Mouse (Mus musculus): ENCODE measurements around the gene Nfkbil1. TPM values are rescaled to one million over a fixed set of nuclear protein-coding genes. Genes with fewer than 3 reads are reported as not detected.
A peak's percentile ranks its signal among the peaks of the same experiment; 100 is the strongest.
"Not testable (repeated sequence)": the region's sequence is repeated elsewhere in the genome, so short reads cannot be mapped to it uniquely, and the experiment has no call there.

Nfkbil1 gene
- polyA plus RNA-seq, 1 experiment from 2014 or later = 5.7 TPM

DNA sequence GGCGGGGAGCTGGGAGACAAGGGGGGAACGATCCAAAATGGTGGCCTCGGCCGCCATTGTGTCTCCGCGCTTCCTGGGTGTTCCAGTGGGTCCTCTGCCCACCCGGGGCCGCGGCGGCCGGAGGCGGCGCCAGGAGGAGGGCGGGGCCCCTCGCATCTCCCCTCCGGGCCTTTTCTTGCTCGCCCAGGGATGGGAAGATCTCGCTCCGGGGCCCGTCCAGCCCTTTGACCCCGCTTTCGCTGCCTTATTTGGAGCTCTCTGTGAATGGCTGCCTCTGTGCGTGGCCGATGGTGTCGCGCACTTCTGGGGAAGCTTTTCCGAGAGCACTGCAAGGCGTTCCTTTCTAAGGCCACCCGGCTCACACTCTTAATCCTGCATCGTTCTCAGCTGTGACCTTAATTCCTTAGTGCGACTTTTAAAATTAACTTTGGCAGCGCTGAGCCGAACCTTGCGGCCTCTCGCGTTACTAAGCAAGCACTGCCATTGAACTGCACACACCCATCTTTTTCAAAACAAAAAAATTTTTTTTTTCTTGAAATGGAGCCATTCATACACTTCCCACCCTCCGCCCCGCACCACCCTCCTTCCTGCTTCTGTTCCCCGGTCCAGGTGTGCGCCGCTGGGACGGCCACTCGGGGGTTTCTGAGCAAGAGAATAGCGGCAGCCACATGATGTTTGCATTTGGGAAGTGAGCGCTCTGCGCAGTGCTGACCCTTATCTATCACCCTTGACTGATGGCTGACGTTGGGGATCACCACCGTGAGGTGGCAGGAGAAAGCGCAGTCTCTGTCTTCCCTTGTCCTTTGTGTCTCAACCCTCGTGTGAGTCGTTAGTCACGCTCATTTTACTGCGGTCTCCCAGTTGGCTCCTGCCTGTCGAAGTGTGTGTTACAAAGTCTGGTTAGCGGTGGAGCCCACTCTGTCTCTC lies 6.7 kb upstream of the Nfkbil1 start:
- peak; percentile 56 for ATAC-seq
- Histone ChIP-seq H3K9me3 (replicated peaks) (no peaks in the 10 kb centered on the region), H3K4me1 (peaks cover 60% of the 10 kb centered on the region), H3K27ac (peak overlapping the region; percentile 94), H3K36me3 (peaks cover 43% of the 10 kb centered on the region), H3K9ac (peak overlapping the region; percentile 95), H3K4me2 (peak overlapping the region; percentile 91), H3K27me3 (replicated peaks) (no peaks in the 10 kb centered on the region), H3K4me3 (peak overlapping the region; percentile 88)
- under 1% methylated on average over 55 of the region's 55 CpGs for WGBS (ENCODE audit: insufficient replicate concordance)

DNA sequence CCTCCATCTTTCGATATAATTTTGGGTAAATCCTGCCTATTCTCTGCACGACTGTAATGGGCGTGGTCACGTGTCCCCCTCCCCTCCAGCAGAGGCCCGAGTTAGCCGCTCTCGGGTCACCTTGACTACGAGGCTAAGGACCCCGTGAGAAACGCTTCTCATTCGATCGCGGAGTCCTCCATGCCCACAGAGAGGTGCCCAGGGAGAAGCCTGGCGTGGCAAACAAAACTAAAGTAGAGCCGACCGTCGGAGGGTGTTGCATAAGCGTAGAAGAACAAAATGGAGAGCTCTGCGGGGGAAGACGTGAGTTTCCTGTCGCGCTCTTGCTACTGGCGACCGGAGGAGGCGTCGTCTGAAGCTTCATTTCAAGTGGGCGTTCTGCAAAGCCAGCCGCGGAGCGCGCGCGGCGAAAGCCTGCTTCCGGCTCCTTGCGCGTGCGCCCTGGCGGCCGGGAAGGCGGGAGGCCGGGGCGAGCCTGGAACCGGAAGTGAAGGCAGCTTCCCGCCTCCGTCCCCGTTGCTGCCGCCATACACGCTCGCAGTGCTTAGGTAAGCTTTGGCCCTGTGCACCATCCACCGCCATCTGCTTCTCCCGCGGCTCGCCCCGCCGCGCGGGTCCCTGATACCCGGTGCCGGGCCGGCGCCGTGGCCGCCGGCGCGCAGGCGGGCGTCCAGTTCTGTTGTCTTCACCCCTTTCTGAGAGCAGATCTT lies 5.9 kb upstream of the Nfkbil1 start, which contains the start of gene Ddx39b:
Gene Ddx39b (plus strand): TSS at position 442 of the 710 bp plus-strand sequence.
- peak within 1 kb of the TSS; percentile 91 for H3K4me2 ChIP-seq
- H3K36me3 ChIP-seq = peaks cover 35% of the 10 kb centered on the region
- peak within 1 kb of the TSS; percentile 95 for H3K9ac ChIP-seq
- peaks cover 60% of the 10 kb centered on the region for H3K4me1 ChIP-seq
- ATAC-seq = peak; percentile 84
- H3K27me3 ChIP-seq (replicated peaks) = no peaks in the 10 kb centered on the region
- peak within 1 kb of the TSS; percentile 88 for H3K4me3 ChIP-seq
- WGBS (ENCODE audit: insufficient replicate concordance) = under 1% methylated on average over 69 of the region's 69 CpGs
- H3K9me3 ChIP-seq (replicated peaks) = no peaks in the 10 kb centered on the region
- H3K27ac ChIP-seq = peak within 1 kb of the TSS; percentile 94

DNA sequence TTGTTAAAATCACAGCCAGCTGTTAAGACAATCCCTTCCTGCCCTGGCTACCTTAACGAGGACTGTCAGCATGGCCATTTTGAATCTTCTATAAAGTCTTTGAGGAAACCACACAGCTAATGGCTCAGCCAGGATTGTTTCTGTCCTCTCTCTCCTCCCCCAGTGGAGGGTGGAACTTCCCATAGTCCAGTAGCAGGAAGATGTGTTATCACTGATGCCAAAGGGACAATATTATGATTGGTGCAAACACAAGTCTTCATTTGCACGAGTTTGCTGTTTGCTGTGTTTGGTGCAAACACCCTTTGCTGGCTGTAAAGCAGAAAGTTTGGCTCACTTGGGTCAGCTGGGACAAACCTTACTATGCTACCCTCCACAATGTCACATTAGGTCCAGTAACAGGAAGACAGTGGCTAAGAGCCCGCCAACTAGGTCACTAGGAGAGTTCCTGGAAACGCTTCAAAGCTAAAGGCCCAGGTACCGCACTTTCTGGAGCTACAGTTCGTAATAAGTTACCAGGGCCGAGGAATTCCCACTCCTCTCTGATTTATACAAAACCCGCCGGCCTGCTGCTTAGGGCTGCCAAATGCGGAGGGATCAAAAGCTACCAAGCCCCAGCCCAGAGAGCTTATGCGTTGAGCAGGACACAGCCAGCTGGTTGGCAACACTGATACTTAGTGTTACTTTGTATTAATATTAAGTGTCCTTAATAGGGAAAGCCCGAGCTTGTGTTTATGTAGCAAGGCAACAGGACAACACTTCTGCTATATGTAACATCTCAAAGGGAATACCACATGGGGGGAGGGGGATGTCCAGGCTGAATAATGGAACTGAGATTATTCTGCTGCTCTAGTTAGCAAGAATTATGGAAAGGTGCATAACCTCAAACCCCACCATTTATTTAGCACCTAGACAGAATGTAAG lies 5.1 kb upstream of the Nfkbil1 start:
- Histone ChIP-seq H3K4me2 (peak overlapping the region; percentile 91), H3K9me3 (replicated peaks) (no peaks in the 10 kb centered on the region), H3K4me1 (peaks cover 54% of the 10 kb centered on the region), H3K9ac (peak overlapping the region; percentile 95), H3K36me3 (peaks cover 27% of the 10 kb centered on the region), H3K27ac (peak overlapping the region; percentile 94), H3K4me3 (peak overlapping the region; percentile 88), H3K27me3 (replicated peaks) (no peaks in the 10 kb centered on the region)
- no peak for ATAC-seq
- WGBS (ENCODE audit: insufficient replicate concordance) = 31% methylated on average over 12 of the region's 12 CpGs

DNA sequence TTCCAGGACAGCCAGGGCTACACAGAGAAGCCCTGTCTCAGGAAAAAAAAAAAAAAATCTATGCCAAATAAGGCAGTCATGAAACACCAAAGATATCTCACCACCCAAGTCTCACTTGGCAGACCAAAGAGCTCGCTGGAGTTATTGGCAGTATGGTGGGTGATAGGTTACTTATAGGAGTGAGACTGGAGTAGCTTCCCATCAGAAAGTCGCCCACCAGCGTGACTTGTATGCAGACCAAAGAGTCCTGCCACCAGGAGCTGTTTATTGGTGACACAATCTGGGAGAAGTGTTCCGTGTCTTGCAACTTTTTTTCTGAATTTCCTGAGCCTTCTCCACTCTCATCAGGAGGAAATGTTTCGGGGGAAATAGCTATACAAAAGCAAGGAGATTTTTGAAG lies 4.1 kb upstream of the Nfkbil1 start:
- Histone ChIP-seq H3K9me3 (replicated peaks) (no peaks in the 10 kb centered on the region), H3K4me2 (no peak overlapping the region), H3K27me3 (replicated peaks) (no peaks in the 10 kb centered on the region), H3K27ac (0 out of 2 replicates have a peak overlapping the region, but pooled peaks have one; percentile 94), H3K4me1 (peaks cover 50% of the 10 kb centered on the region), H3K36me3 (peaks cover 18% of the 10 kb centered on the region), H3K4me3 (no peak overlapping the region), H3K9ac (0 out of 2 replicates have a peak overlapping the region, but pooled peaks have one; percentile 95)
- WGBS (ENCODE audit: insufficient replicate concordance) = 62% methylated on average over 5 of the region's 5 CpGs
- ATAC-seq = no peak

DNA sequence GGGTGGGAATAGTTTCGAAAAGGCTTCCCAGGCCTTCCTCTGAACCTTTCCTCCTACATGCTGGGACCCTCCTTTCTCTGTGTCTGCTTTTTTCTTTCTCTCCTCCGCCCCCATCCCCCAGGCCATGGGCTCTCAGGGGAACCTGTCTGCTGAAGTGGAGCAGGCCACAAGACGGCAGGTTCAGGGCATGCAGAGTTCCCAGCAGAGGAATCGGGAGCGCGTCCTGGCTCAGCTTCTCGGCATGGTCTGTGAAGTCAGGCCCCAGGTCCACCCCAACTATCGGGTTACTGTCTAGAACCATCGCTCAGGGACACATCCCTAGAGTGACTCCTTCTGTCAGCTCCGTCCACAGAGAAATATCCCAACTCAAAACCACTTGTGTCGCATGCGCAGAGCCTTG lies 1.9 kb upstream of the Nfkbil1 start:
- H3K27me3 ChIP-seq (replicated peaks) = no peaks in the 10 kb centered on the region
- ATAC-seq = no peak
- WGBS (ENCODE audit: insufficient replicate concordance) = 88% methylated on average over 12 of the region's 12 CpGs
- no peak overlapping the region for H3K4me2 ChIP-seq
- no peak overlapping the region for H3K9ac ChIP-seq
- H3K4me1 ChIP-seq = peaks cover 53% of the 10 kb centered on the region
- H3K9me3 ChIP-seq (replicated peaks) = no peaks in the 10 kb centered on the region
- no peak overlapping the region for H3K4me3 ChIP-seq
- no peak overlapping the region for H3K27ac ChIP-seq
- peaks cover 14% of the 10 kb centered on the region; the same call in 1 of the 2 replicates for H3K36me3 ChIP-seq

DNA sequence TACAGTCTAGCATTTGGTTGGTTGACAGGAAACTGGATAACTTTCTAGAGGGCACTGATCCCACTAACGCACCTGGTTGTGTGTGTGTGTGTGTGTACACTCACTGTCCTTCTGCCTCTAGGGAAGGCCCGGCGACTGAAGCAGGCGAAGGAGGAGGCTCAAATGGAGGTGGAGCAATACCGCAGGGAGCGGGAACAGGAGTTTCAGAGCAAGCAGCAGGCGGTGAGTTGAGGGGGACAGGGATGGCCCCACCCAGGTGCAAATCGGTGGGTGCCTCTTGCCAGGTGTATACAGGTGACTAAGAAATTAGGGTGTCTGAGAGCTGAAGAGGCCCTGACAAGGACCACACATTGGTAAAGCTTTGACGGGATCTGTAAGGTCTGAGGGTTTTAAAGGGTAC lies 1.4 kb upstream of the Nfkbil1 start:
- no peak overlapping the region for H3K27ac ChIP-seq
- H3K4me3 ChIP-seq = no peak overlapping the region
- H3K27me3 ChIP-seq (replicated peaks) = no peaks in the 10 kb centered on the region
- H3K4me2 ChIP-seq = no peak overlapping the region
- no peak for ATAC-seq
- peaks cover 14% of the 10 kb centered on the region; the same call in 1 of the 2 replicates for H3K36me3 ChIP-seq
- H3K4me1 ChIP-seq = peaks cover 58% of the 10 kb centered on the region
- no peaks in the 10 kb centered on the region for H3K9me3 ChIP-seq (replicated peaks)
- WGBS (ENCODE audit: insufficient replicate concordance) = 75% methylated on average over 9 of the region's 9 CpGs
- H3K9ac ChIP-seq = 0 out of 2 replicates have a peak overlapping the region, but pooled peaks have one; percentile 90

DNA sequence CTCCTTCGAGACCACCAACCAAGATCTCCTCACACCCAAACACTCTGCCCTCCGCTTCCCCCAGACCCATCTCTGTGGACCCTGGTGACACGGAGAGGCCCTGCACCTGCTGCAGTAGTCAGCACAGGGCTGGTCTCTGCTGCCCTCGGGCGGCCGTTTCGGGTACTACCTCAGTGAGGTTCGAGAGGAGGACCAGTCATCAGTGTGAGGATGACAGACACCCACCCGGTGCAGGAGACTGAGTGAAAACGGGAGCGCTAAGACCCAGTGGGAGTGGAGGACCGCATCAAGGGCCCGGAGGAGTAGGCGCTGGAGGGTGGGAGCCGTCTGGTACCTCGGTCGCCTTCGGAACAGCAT lies 776 bp upstream of the Nfkbil1 start:
- peak overlapping the region; percentile 90 for H3K9ac ChIP-seq
- peaks cover 65% of the 10 kb centered on the region for H3K4me1 ChIP-seq
- WGBS (ENCODE audit: insufficient replicate concordance) = 1% methylated on average over 18 of the region's 18 CpGs
- peaks cover 15% of the 10 kb centered on the region for H3K36me3 ChIP-seq
- H3K4me2 ChIP-seq = peak overlapping the region; percentile 96
- peak overlapping the region; percentile 90 for H3K27ac ChIP-seq
- H3K27me3 ChIP-seq (replicated peaks) = no peaks in the 10 kb centered on the region
- H3K9me3 ChIP-seq (replicated peaks) = no peaks in the 10 kb centered on the region
- ATAC-seq = peak; percentile 74
- peak overlapping the region; percentile 77 for H3K4me3 ChIP-seq

DNA sequence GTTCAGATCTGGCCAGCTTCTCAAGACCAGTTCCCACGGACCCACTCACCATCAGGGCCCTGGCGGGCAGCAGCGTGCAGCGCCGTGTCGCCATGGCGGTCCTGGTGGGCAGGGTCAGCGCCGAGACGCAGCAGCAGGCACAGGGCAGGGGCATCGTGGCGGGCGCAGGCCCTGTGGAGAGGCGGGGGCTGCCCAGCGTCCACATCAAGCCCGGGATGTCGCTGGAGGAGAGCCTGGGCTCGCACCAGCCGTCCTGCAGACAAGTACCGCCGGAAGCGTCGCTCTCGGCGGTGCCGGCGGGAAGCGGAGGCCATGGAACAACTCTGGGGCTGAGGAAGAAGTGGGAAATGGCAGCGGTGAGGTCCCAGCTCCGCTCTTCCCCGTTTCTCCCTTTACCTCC lies 689 bp downstream of the Nfkbil1 start:
- H3K27ac ChIP-seq = peak overlapping the region; percentile 90
- H3K4me1 ChIP-seq = peaks cover 59% of the 10 kb centered on the region
- ATAC-seq = no peak; the same call in 1 of the 2 replicates
- WGBS (ENCODE audit: insufficient replicate concordance) = 1% methylated on average over 31 of the region's 31 CpGs
- H3K9me3 ChIP-seq (replicated peaks) = no peaks in the 10 kb centered on the region
- peak overlapping the region; percentile 96 for H3K4me2 ChIP-seq
- H3K9ac ChIP-seq = peak overlapping the region; percentile 90
- no peaks in the 10 kb centered on the region for H3K27me3 ChIP-seq (replicated peaks)
- peaks cover 30% of the 10 kb centered on the region for H3K36me3 ChIP-seq
- H3K4me3 ChIP-seq = peak overlapping the region; percentile 77

DNA sequence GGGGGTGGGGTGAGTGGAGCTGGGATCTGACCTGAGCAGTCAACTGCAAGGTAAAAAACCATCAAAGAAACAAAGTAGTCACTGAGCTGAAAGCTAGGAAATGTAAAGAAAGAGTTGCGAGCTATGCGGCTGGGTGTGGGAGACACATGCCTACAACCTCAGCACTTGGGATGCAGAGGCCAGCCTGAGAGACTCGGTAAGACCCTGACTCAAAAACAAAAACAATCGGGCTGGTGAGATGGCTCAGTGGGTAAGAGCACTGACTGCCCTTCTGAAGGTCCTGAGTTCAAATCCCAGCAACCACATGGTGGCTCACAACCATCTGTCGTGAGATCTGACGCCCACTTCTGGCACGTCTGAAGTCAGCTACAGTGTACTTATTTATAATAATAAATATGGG lies 1.5 kb downstream of the Nfkbil1 start:
- 62% methylated on average over 7 of the region's 7 CpGs for WGBS (ENCODE audit: insufficient replicate concordance)
- H3K9me3 ChIP-seq (replicated peaks); ATAC-seq; H3K27me3 ChIP-seq (replicated peaks): not testable (repeated sequence)
- peak overlapping the region; percentile 77 for H3K4me3 ChIP-seq
- peak overlapping the region; percentile 49 for H3K27ac ChIP-seq
- H3K36me3 ChIP-seq = peaks cover 38% of the 10 kb centered on the region
- 0 out of 2 replicates have a peak overlapping the region, but pooled peaks have one; percentile 90 for H3K9ac ChIP-seq
- peak overlapping the region; percentile 96 for H3K4me2 ChIP-seq
- H3K4me1 ChIP-seq = peaks cover 56% of the 10 kb centered on the region

DNA sequence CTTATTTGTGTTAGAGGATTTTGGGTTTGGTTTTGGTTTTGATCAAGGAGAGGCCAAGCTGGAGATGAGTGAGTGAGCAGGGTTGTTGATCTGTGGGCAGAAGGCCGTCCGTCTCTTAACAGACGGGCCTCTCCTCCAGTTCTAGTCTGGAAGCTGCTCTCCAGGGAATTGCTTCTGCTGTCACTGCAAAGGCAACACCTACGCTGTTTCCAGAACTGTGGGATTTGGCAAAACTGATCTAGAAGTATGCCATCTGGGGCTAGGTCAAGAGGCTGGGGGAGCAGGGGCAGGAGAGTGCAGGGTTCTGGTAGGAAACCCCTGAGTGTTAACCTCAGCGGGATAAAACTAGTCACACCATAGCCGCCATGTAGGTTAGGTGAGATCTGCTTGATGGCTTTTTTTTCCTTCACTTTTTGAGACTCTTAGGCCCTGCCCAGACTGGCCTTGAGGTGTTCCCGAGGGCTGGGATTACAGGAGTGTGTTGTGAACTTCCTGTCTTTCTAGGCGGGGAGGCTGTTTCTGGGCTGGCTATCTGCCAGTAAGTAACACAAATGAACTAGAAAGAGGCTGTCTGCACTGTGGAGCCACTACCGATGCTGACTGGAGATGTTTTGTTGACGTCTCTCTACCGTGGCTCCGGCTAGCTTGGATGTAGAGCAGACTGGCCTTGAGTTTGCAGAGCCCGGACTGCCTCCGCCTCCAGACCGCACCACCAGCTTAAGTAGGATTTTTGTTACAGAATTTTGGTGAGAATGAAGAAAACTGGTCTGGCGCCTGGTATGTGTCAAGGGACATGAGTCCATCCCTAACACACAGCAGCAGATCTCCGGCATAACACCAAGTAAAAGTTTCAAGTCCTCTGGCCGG lies 2.2 kb downstream of the Nfkbil1 start, which contains the start of gene Atp6v1g2:
Gene Atp6v1g2 (plus strand): TSS at position 547 of the 867 bp plus-strand sequence.
- Histone ChIP-seq H3K9ac (peak within 1 kb of the TSS; percentile 90), H3K36me3 (peaks cover 45% of the 10 kb centered on the region), H3K4me1 (peaks cover 56% of the 10 kb centered on the region), H3K4me3 (peak within 1 kb of the TSS; percentile 77), H3K27ac (peak within 1 kb of the TSS; percentile 90), H3K27me3 (replicated peaks) (no peaks in the 10 kb centered on the region), H3K4me2 (peak within 1 kb of the TSS; percentile 96), H3K9me3 (replicated peaks) (no peaks in the 10 kb centered on the region)
- 71% methylated on average over 18 of the region's 18 CpGs for WGBS (ENCODE audit: insufficient replicate concordance)
- ATAC-seq = no peak

Measured in liver, embryonic 12.5 days (tissue).